In genomic region chr7:128235481-128235880, GRCm38 (mm10) we compare ENCODE assay signal across 28 mouse cellular contexts. TPM values are rescaled to one million over a fixed set of nuclear protein-coding genes. Genes with fewer than 3 reads are reported as not detected.
DNase-seq lines count a peak whose midpoint lies in the region.
"Had no signal": no experiment of that assay in that cellular context is flagged by ENCODE, and none has a peak within 500 bp of the region (broad histone marks: within the 10 kb centered on the region; RNA-seq: fewer than 3 reads in every experiment).

No protein-coding gene starts in this region.

- peak; percentile 40 for DNase-seq in adrenal gland, adult 2 months
- DNase-seq in adrenal gland, postnatal 25 days = no peak
- DNase-seq in kidney, adult 18-20 months = peak; percentile 35
- DNase-seq in kidney, postnatal 4 days = no peak
- DNase-seq in lung, postnatal 10 days = peak; percentile 65
- no peak for DNase-seq in lung, adult 18-20 months
- no peak for DNase-seq in frontal cortex, postnatal 36 days (ENCODE audit: low spot score in 2 of 2)
- DNase-seq: adrenal gland, postnatal 36 days; cerebellum, adult 18-20 months; cerebellum, postnatal 14 days; gastrocnemius, postnatal 25 days; heart, adult 18-20 months; heart, postnatal 4 days; liver, postnatal 0 days; midbrain, embryonic 14.5 days; right cerebral cortex, postnatal 25 days; spleen, adult 18-20 months; thymus, postnatal 25 days had no signal

RNA-seq across cellular contexts. Expression of gene Armc5, which starts 1.7 kb away (rescaled TPM):
- 10 to 100 TPM; 18.6 to 20.1 TPM for total RNA-seq in adrenal gland, adult 2 months (2021)
- polyA plus RNA-seq in adrenal gland, adult 2 months (2012; rRNA removed) = 64.3 and 68.0 TPM in 2 replicates
- total RNA-seq in adrenal gland, postnatal 25 days (2021) = 19.3 and 20.5 TPM in 2 replicates

RNA-seq across cellular contexts. Expression of gene 9130023H24Rik, which starts 2.4 kb away (rescaled TPM):
- 1 to 10 TPM; 5.1 to 8.7 TPM for total RNA-seq in adrenal gland, adult 2 months (2021)
- 1.4 TPM in 2 replicates for polyA plus RNA-seq in adrenal gland, adult 2 months (2012; rRNA removed)
- total RNA-seq in adrenal gland, postnatal 25 days (2021) = 9.1 and 10.3 TPM in 2 replicates

RNA-seq across cellular contexts. Expression of gene Tgfb1i1, which starts 11.1 kb away (rescaled TPM):
- 10 to 100 TPM; 24.0 to 30.2 TPM for total RNA-seq in adrenal gland, adult 2 months (2021)
- 35.1 and 35.8 TPM in 2 replicates for polyA plus RNA-seq in adrenal gland, adult 2 months (2012; rRNA removed)
- total RNA-seq in adrenal gland, postnatal 25 days (2021) = 20.2 and 23.0 TPM in 2 replicates
- total RNA-seq: monocyte, adult 5-6 weeks had no signal

RNA-seq across cellular contexts. Expression of gene Cox6a2, which starts 29.3 kb away (rescaled TPM):
- 1 to 10 TPM in 1 of 2 experiments, not detected in 1; 8.0 TPM for total RNA-seq in adrenal gland, adult 2 months (2021)
- 1.7 and 2.9 TPM in 2 replicates for polyA plus RNA-seq in adrenal gland, adult 2 months (2012; rRNA removed)
- total RNA-seq in adrenal gland, postnatal 25 days (2021) = 2.8 and 5.0 TPM in 2 replicates
- polyA plus RNA-seq: midbrain, embryonic 14.5 days had no signal

RNA-seq across cellular contexts. Expression of gene Slc5a2, which starts 30.0 kb away (rescaled TPM):
- total RNA-seq in adrenal gland, adult 2 months (2021) = under 1 TPM in 1 of 2 experiments, not detected in 1; 0.17 TPM
- not detected in 2 replicates for polyA plus RNA-seq in adrenal gland, adult 2 months (2012; rRNA removed)
- not detected in 2 replicates for total RNA-seq in adrenal gland, postnatal 25 days (2021)
- total RNA-seq: adrenal gland, postnatal 36 days; gastrocnemius, postnatal 25 days; heart, adult 18-20 months; heart, postnatal 4 days; layer of hippocampus, adult 18-20 months; layer of hippocampus, postnatal 14 days; left cerebral cortex, adult 2 months; left cerebral cortex, postnatal 25 days; monocyte, adult 5-6 weeks had no signal
- polyA plus RNA-seq: forebrain, embryonic 14.5 days; hindbrain, embryonic 13.5 days; intestine, embryonic 16.5 days; limb, embryonic 12.5 days; midbrain, embryonic 14.5 days; neural tube, embryonic 14.5 days had no signal

Comparison
In these comparisons a context has a peak if more than half of its experiments do, and no peak if none do; other contexts are left out.
1. DNase-seq: peak in adrenal gland, adult 2 months (single experiment), kidney, adult 18-20 months (single experiment) and lung, postnatal 10 days (single experiment); none in adrenal gland, postnatal 25 days (single experiment), kidney, postnatal 4 days (0 of 2), lung, adult 18-20 months (0 of 2) and frontal cortex, postnatal 36 days (0 of 2).